In the genomic region with DNA sequence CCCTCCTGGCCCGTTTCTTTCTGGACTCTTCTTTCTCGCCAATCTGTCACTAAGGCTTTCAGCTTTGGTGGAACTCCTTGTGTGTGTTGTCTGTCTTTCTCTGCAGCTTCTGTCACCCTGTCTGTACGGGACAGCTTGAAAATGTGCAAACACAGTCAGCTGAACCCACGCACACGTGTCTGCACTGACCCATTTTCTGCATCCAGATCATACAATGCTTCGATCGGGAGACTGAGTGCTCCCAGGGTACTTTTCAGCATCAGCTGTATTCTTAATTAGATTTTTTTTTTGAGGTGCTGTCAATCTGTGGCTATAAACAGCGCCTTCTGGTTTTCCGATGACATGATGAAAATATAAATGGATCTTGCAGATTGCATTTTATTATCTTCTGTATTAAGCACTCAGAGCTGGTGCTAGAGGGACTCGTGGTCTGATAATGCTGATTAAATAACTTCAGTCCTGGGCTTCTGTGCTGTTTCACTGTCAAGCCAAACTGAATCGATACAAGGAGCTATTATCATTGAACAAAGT, we compare ENCODE assay signal across 14 mouse cellular contexts.
A peak's percentile ranks its signal among the peaks of the same experiment; 100 is the strongest.
DNase-seq lines count a peak whose midpoint lies in the region; ATAC-seq lines count a peak whose summit lies in the region.
"Had no signal": no experiment of that assay in that cellular context is flagged by ENCODE, and none has a peak within 500 bp of the region (broad histone marks: within the 10 kb centered on the region; RNA-seq: fewer than 3 reads in every experiment).

No protein-coding gene starts in this region.

- H3K4me2 ChIP-seq in midbrain, embryonic 12.5 days (replicated peaks) = no peak overlapping the region
- H3K4me2 ChIP-seq in midbrain, embryonic 11.5 days = no peak overlapping the region
- H3K4me2 ChIP-seq in hindbrain, embryonic 16.5 days (ENCODE audit: low read length) = no peak overlapping the region
- H3K4me2 ChIP-seq: neural tube, embryonic 12.5 days had no signal

- H3K9ac ChIP-seq in midbrain, embryonic 12.5 days (replicated peaks) = no peak overlapping the region
- no peak overlapping the region for H3K9ac ChIP-seq in midbrain, embryonic 11.5 days (ENCODE audit: low read length)
- H3K9ac ChIP-seq in hindbrain, embryonic 16.5 days (ENCODE audit: low read depth, low read length) = no peak overlapping the region
- H3K9ac ChIP-seq: liver, embryonic 14.5 days; neural tube, embryonic 12.5 days had no signal

- intact Hi-C loops in left cerebral cortex, postnatal 25 days (cut with DNase I) = loop anchor here (5.0 kb wide), 1 partner anchor 62 kb away; no protein-coding TSS in a partner anchor

- WGBS in midbrain, embryonic 12.5 days = 72% methylated on average over 11 of the region's 11 CpGs
- WGBS in midbrain, embryonic 11.5 days = 84% methylated on average over 11 of the region's 11 CpGs
- WGBS in hindbrain, embryonic 16.5 days = 40% methylated on average over 11 of the region's 11 CpGs

- no peak overlapping the region for H3K4me3 ChIP-seq in midbrain, embryonic 12.5 days
- H3K4me3 ChIP-seq in midbrain, embryonic 11.5 days (ENCODE audit: low read depth, low read length) = no peak overlapping the region
- no peak overlapping the region for H3K4me3 ChIP-seq in hindbrain, embryonic 16.5 days (ENCODE audit: low read length)
- H3K4me3 ChIP-seq: neural tube, embryonic 12.5 days had no signal

- no peaks in the 10 kb centered on the region for H3K36me3 ChIP-seq in midbrain, embryonic 12.5 days
- H3K36me3 ChIP-seq in midbrain, embryonic 11.5 days (ENCODE audit: control insufficient read depth, insufficient read depth, low read length) = no peaks in the 10 kb centered on the region
- H3K36me3 ChIP-seq in hindbrain, embryonic 16.5 days (ENCODE audit: control insufficient read depth, insufficient read depth, low read length) = no peaks in the 10 kb centered on the region
- H3K36me3 ChIP-seq: neural tube, embryonic 12.5 days had no signal

- ATAC-seq in midbrain, embryonic 12.5 days (ENCODE audit: low FRiP score, low read depth) = no peak
- no peak for ATAC-seq in midbrain, embryonic 11.5 days (ENCODE audit: low FRiP score)
- ATAC-seq in hindbrain, embryonic 16.5 days = peak; percentile 70

- peak overlapping the region; percentile 54 for H3K27ac ChIP-seq in midbrain, embryonic 12.5 days (replicated peaks)
- no peak overlapping the region for H3K27ac ChIP-seq in midbrain, embryonic 11.5 days (ENCODE audit: low read depth, low read length)
- H3K27ac ChIP-seq in hindbrain, embryonic 16.5 days (ENCODE audit: low read depth, low read length) = no peak overlapping the region
- H3K27ac ChIP-seq: liver, embryonic 14.5 days; macrophage; neural tube, embryonic 12.5 days had no signal

- 0 out of 2 replicates have a peak, but pooled peaks cover 13% of the 10 kb centered on the region for H3K4me1 ChIP-seq in midbrain, embryonic 12.5 days
- 0 out of 2 replicates have a peak, but pooled peaks cover 3% of the 10 kb centered on the region for H3K4me1 ChIP-seq in midbrain, embryonic 11.5 days (ENCODE audit: control insufficient read depth, insufficient read depth, low read length)
- H3K4me1 ChIP-seq in hindbrain, embryonic 16.5 days (ENCODE audit: control insufficient read depth, insufficient read depth, low read depth, low read length) = peaks cover 3% of the 10 kb centered on the region; the same call in 1 of the 2 replicates
- H3K4me1 ChIP-seq: neural tube, embryonic 12.5 days had no signal

- no peaks in the 10 kb centered on the region for H3K27me3 ChIP-seq in midbrain, embryonic 12.5 days
- H3K27me3 ChIP-seq in midbrain, embryonic 11.5 days (ENCODE audit: control insufficient read depth, insufficient read depth, low read length) = no peaks in the 10 kb centered on the region
- H3K27me3 ChIP-seq in hindbrain, embryonic 16.5 days (replicated peaks; ENCODE audit: control insufficient read depth, insufficient read depth, low read length) = no peaks in the 10 kb centered on the region
- H3K27me3 ChIP-seq: neural tube, embryonic 12.5 days had no signal

- H3K9me3 ChIP-seq in midbrain, embryonic 12.5 days = no peaks in the 10 kb centered on the region
- H3K9me3 ChIP-seq in midbrain, embryonic 11.5 days (ENCODE audit: control insufficient read depth, low read length) = no peaks in the 10 kb centered on the region
- no peaks in the 10 kb centered on the region for H3K9me3 ChIP-seq in hindbrain, embryonic 16.5 days (ENCODE audit: control insufficient read depth, low read length)
- H3K9me3 ChIP-seq: neural tube, embryonic 12.5 days had no signal

- no peak for DNase-seq in midbrain, embryonic 11.5 days (ENCODE audit: low spot score, missing footprints)
- peak; percentile 47 to 57 for DNase-seq in left cerebral cortex, postnatal 25 days (ENCODE audit: low spot score in 2 of 2)
- peak; percentile 23 to 47 for DNase-seq in right cerebral cortex, postnatal 36 days (ENCODE audit: low spot score in 2 of 2)
- no peak for DNase-seq in ovary, postnatal 10 days (ENCODE audit: low spot score)
- no peak for DNase-seq in thymus, adult 18-20 months
- DNase-seq: gastrocnemius, postnatal 36 days; heart, postnatal 14 days; kidney, adult 2 months; thymus, postnatal 36 days had no signal

Comparison
In these comparisons a context has a peak if more than half of its experiments do, and no peak if none do; other contexts are left out.
1. DNase-seq: peak in left cerebral cortex, postnatal 25 days (2 of 2) and right cerebral cortex, postnatal 36 days (2 of 2); none in midbrain, embryonic 11.5 days (single experiment), ovary, postnatal 10 days (single experiment) and thymus, adult 18-20 months (0 of 2).